ENCODE assay signal across 27 mouse cellular contexts in genomic region chr13:91981414-91981813, GRCm38 (mm10).
"Had no signal": no experiment of that assay in that cellular context is flagged by ENCODE, and none has a peak within 500 bp of the region (broad histone marks: within the 10 kb centered on the region; RNA-seq: fewer than 3 reads in every experiment).

No protein-coding gene starts in this region.

- H3K27me3 ChIP-seq: limb, embryonic 12.5 days; limb, embryonic 13.5 days; limb, embryonic 15.5 days; liver, embryonic 12.5 days; liver, embryonic 13.5 days; liver, embryonic 15.5 days; lung, embryonic 15.5 days; megakaryocyte, embryonic 14.5 days; midbrain, embryonic 12.5 days; midbrain, embryonic 13.5 days; midbrain, embryonic 15.5 days; neural tube, embryonic 12.5 days had no signal

- H3K4me2 ChIP-seq: limb, embryonic 12.5 days; limb, embryonic 13.5 days; limb, embryonic 15.5 days; liver, embryonic 11.5 days; liver, embryonic 12.5 days; liver, embryonic 13.5 days; liver, embryonic 15.5 days; lung, embryonic 14.5 days; lung, embryonic 15.5 days; midbrain, embryonic 11.5 days; midbrain, embryonic 12.5 days; midbrain, embryonic 13.5 days; midbrain, embryonic 15.5 days; neural tube, embryonic 12.5 days had no signal

- H3K36me3 ChIP-seq: limb, embryonic 10.5 days; limb, embryonic 12.5 days; limb, embryonic 13.5 days; limb, embryonic 15.5 days; liver, embryonic 12.5 days; liver, embryonic 13.5 days; liver, embryonic 15.5 days; lung, embryonic 15.5 days; midbrain, embryonic 10.5 days; midbrain, embryonic 12.5 days; midbrain, embryonic 13.5 days; midbrain, embryonic 15.5 days; neural tube, embryonic 12.5 days had no signal

- DNase-seq: left cerebral cortex, postnatal 4 days; liver; liver, embryonic 13.5 days; liver, postnatal 0 days; lung, adult 18-20 months; lung, adult 2 months; lung, embryonic 14.5 days; lung, postnatal 10 days; lung, postnatal 14 days; lung, postnatal 36 days; lung, postnatal 4 days; midbrain, embryonic 14.5 days had no signal

- H3K4me3 ChIP-seq: limb, embryonic 10.5 days; limb, embryonic 12.5 days; limb, embryonic 13.5 days; limb, embryonic 15.5 days; liver, embryonic 12.5 days; liver, embryonic 13.5 days; liver, embryonic 15.5 days; lung, embryonic 15.5 days; megakaryocyte, embryonic 14.5 days; midbrain, embryonic 10.5 days; midbrain, embryonic 12.5 days; midbrain, embryonic 13.5 days; midbrain, embryonic 15.5 days; neural tube, embryonic 12.5 days had no signal
